In the genomic region with DNA sequence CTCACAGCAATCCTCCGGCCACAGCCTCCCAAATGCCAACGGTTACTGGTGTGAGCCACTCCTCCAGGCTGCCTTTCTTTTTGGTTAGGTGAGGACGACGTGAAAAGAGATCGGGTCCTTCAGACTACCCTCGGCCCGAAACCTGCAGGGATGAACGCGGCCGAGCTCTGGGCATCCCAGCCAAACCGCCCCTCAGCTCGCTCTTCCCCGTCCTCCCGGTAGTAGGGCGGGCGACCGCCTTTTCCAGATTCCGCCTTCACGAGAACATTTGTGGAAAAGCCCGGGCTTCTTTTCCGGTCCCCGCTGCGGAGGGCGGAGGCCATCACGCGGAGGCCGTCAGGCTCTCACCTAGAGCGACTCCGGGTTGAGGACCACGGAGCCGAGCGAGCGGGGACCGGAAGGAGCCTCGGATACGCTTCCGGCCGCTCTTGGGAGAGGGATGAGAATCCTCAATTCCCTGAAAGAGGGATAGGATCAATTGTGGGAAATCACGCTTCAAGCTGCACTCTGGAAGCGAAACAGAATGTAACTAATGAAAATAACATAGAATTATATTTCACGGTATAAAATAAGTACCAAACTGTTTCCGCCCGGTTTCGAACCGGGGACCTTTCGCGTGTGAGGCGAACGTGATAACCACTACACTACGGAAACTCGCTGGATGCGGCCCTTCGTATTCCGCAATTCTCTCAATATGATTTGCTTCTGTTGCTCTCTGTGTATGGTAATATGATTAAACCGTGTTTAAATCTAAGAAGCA, we compare ENCODE assay signal across 8 mouse cellular contexts. TPM values are rescaled to one million over a fixed set of nuclear protein-coding genes. Genes with fewer than 3 reads are reported as not detected.
DNase-seq lines count a peak whose midpoint lies in the region; ATAC-seq and TF ChIP-seq lines count a peak whose summit lies in the region.

No protein-coding gene starts in this region.

- H3K9ac ChIP-seq in heart, embryonic 11.5 days (ENCODE audit: low read depth, low read length) = peak overlapping the region; percentile 94
- peak overlapping the region; percentile 83 for H3K9ac ChIP-seq in kidney, embryonic 16.5 days (replicated peaks; ENCODE audit: low read length)
- peak overlapping the region; percentile 72 for H3K9ac ChIP-seq in liver, adult 2 months (ENCODE audit: low read depth, low read length)

- TF ChIP-seq CTCF in liver, adult 2 months (IDR thresholded peaks at IDR 0.05; ENCODE audit: low read depth, low read length) = no peak

- H3K27me3 ChIP-seq in heart, embryonic 11.5 days (ENCODE audit: control insufficient read depth, insufficient read depth, low read length) = no peaks in the 10 kb centered on the region
- H3K27me3 ChIP-seq in kidney, embryonic 16.5 days (ENCODE audit: insufficient read depth, low read length) = no peaks in the 10 kb centered on the region
- no peaks in the 10 kb centered on the region for H3K27me3 ChIP-seq in liver, adult 2 months (ENCODE audit: control insufficient read depth, insufficient read depth, low read length)

- no peaks in the 10 kb centered on the region for H3K9me3 ChIP-seq in heart, embryonic 11.5 days (replicated peaks; ENCODE audit: control insufficient read depth, low read length)
- no peaks in the 10 kb centered on the region for H3K9me3 ChIP-seq in kidney, embryonic 16.5 days (ENCODE audit: low read length)

- no peaks in the 10 kb centered on the region for H3K36me3 ChIP-seq in heart, embryonic 11.5 days (ENCODE audit: control insufficient read depth, insufficient read depth, low read length)
- H3K36me3 ChIP-seq in kidney, embryonic 16.5 days (ENCODE audit: insufficient read depth, low read length) = no peaks in the 10 kb centered on the region
- no peaks in the 10 kb centered on the region for H3K36me3 ChIP-seq in liver, adult 2 months (ENCODE audit: control insufficient read depth, insufficient read depth, low read length)

- peak; percentile 90 for DNase-seq in 3134 (ENCODE audit: extremely low read depth, insufficient read length, low spot score)
- DNase-seq in adrenal gland, postnatal 4 days (ENCODE audit: low spot score in 2 of 2) = peak; percentile 72 to 76
- DNase-seq in liver, adult 2 months (ENCODE audit: extremely low read depth, low read depth, low spot score) = peak; percentile 84
- DNase-seq in spleen, postnatal 36 days (ENCODE audit: low spot score in 2 of 2) = peak; percentile 84 to 92

- H3K4me3 ChIP-seq in heart, embryonic 11.5 days (ENCODE audit: low read depth, low read length) = peak overlapping the region; percentile 75
- peak overlapping the region; percentile 85 for H3K4me3 ChIP-seq in kidney, embryonic 16.5 days (ENCODE audit: low read length)
- H3K4me3 ChIP-seq in liver, adult 2 months (ENCODE audit: insufficient read depth, low read depth, low read length) = peak overlapping the region; percentile 87

- peak overlapping the region; percentile 97 for H3K27ac ChIP-seq in heart, embryonic 11.5 days (ENCODE audit: low read depth, low read length)
- peak overlapping the region; percentile 97 for H3K27ac ChIP-seq in kidney, embryonic 16.5 days (ENCODE audit: low read length)
- H3K27ac ChIP-seq in liver, adult 2 months (replicated peaks; ENCODE audit: insufficient read depth, low read depth, low read length) = peak overlapping the region; percentile 63

- no peaks in the 10 kb centered on the region for H3K79me2 ChIP-seq in liver, adult 2 months (ENCODE audit: control insufficient read depth, insufficient read depth, low read length)

- under 1% methylated on average over 55 of the region's 55 CpGs for WGBS in heart, embryonic 11.5 days (ENCODE audit: insufficient replicate concordance)
- under 1% methylated on average over 55 of the region's 55 CpGs for WGBS in kidney, embryonic 16.5 days
- under 1% methylated on average over 55 of the region's 55 CpGs for WGBS in liver, adult 2 months

- H3K4me2 ChIP-seq in heart, embryonic 11.5 days = peak overlapping the region; percentile 65
- H3K4me2 ChIP-seq in kidney, embryonic 16.5 days (replicated peaks; ENCODE audit: low read depth, low read length) = peak overlapping the region; percentile 83

- H3K4me1 ChIP-seq in heart, embryonic 11.5 days (ENCODE audit: control insufficient read depth, insufficient read depth, low read length) = peaks cover 8% of the 10 kb centered on the region; the same call in 1 of the 2 replicates
- H3K4me1 ChIP-seq in kidney, embryonic 16.5 days (ENCODE audit: insufficient read depth, low read length) = peaks cover 14% of the 10 kb centered on the region
- H3K4me1 ChIP-seq in liver, adult 2 months (ENCODE audit: control insufficient read depth, insufficient read depth, low read length) = peaks cover 2% of the 10 kb centered on the region; the same call in 1 of the 2 replicates

- ATAC-seq in erythroblast, adult 5-6 weeks (replicated peaks; ENCODE audit: low FRiP score, poor library complexity, severe bottlenecking) = peak; percentile 81
- peak; percentile 91 for ATAC-seq in heart, embryonic 11.5 days (replicated peaks; ENCODE audit: insufficient number of reproducible peaks, low FRiP score, low TSS enrichment)
- ATAC-seq in kidney, embryonic 16.5 days (ENCODE audit: low FRiP score, low TSS enrichment) = peak; percentile 95
- peak; percentile 81 for ATAC-seq in monocyte, adult 5-6 weeks (replicated peaks; ENCODE audit: insufficient number of reproducible peaks, low FRiP score, low TSS enrichment, poor library complexity, severe bottlenecking)

- TF ChIP-seq POLR2A in liver, adult 2 months (IDR thresholded peaks at IDR 0.05; ENCODE audit: extremely low read depth, insufficient read depth, low read length) = peak; percentile 32; the same call in 1 of the 2 replicates

RNA-seq across cellular contexts. Expression of a gene that starts 20.0 kb away (rescaled TPM):
- total RNA-seq in adrenal gland, postnatal 4 days (2021) = under 1 TPM; 0.20 to 0.87 TPM
- total RNA-seq in erythroblast, adult 5-6 weeks (2015; ENCODE audit: low replicate concordance) = 4.2 and 4.4 TPM in 2 replicates
- total RNA-seq in erythroblast, adult 5-6 weeks (2017; ENCODE audit: low replicate concordance) = 6.5 and 15.5 TPM in 2 replicates
- polyA plus RNA-seq in heart, embryonic 11.5 days (2014; fragmentation: Nextera tagmentation; extraction: Ambion mirVana) = 0.97 and 1.7 TPM in 2 replicates
- polyA plus RNA-seq in kidney, embryonic 16.5 days (2015; fragmentation: Nextera tagmentation; extraction: Ambion mirVana) = 0.08 and 0.11 TPM in 2 replicates
- total RNA-seq in liver, adult 2 months (2014; rRNA removed) = not detected in 2 replicates
- not detected in 2 replicates for polyA plus RNA-seq in liver, adult 2 months (2012; rRNA removed)
- total RNA-seq in monocyte, adult 5-6 weeks (2017) = not detected in 3 replicates

RNA-seq across cellular contexts. Expression of a gene that starts 22.1 kb away (rescaled TPM):
- total RNA-seq in adrenal gland, postnatal 4 days (2021) = 1 to 10 TPM; 7.9 to 8.9 TPM
- 1.7 and 1.9 TPM in 2 replicates for total RNA-seq in erythroblast, adult 5-6 weeks (2015; ENCODE audit: low replicate concordance)
- 1.4 and 1.7 TPM in 2 replicates for total RNA-seq in erythroblast, adult 5-6 weeks (2017; ENCODE audit: low replicate concordance)
- polyA plus RNA-seq in heart, embryonic 11.5 days (2014; fragmentation: Nextera tagmentation; extraction: Ambion mirVana) = 8.9 and 9.8 TPM in 2 replicates
- polyA plus RNA-seq in kidney, embryonic 16.5 days (2015; fragmentation: Nextera tagmentation; extraction: Ambion mirVana) = 13.7 and 14.6 TPM in 2 replicates
- 3.5 and 3.7 TPM in 2 replicates for total RNA-seq in liver, adult 2 months (2014; rRNA removed)
- 2.1 TPM in 2 replicates for polyA plus RNA-seq in liver, adult 2 months (2012; rRNA removed)
- total RNA-seq in monocyte, adult 5-6 weeks (2017) = 12.1 to 15.9 TPM (median 13.2 TPM) in 3 replicates

RNA-seq across cellular contexts. Expression of a gene that starts 42.9 kb away (rescaled TPM):
- under 1 TPM in 1 of 2 experiments, not detected in 1; 0.17 TPM for total RNA-seq in adrenal gland, postnatal 4 days (2021)
- not detected in 2 replicates for total RNA-seq in erythroblast, adult 5-6 weeks (2015; ENCODE audit: low replicate concordance)
- total RNA-seq in erythroblast, adult 5-6 weeks (2017; ENCODE audit: low replicate concordance) = not detected in 2 replicates
- 0.59 and 0.80 TPM in 2 replicates for polyA plus RNA-seq in heart, embryonic 11.5 days (2014; fragmentation: Nextera tagmentation; extraction: Ambion mirVana)
- 0.50 and 0.54 TPM in 2 replicates for polyA plus RNA-seq in kidney, embryonic 16.5 days (2015; fragmentation: Nextera tagmentation; extraction: Ambion mirVana)
- total RNA-seq in liver, adult 2 months (2014; rRNA removed) = not detected in 2 replicates
- not detected in 2 replicates for polyA plus RNA-seq in liver, adult 2 months (2012; rRNA removed)
- not detected in 3 replicates for total RNA-seq in monocyte, adult 5-6 weeks (2017)

Comparison
In these comparisons a context has a peak if more than half of its experiments do, and no peak if none do; other contexts are left out.
1. Peak in every context shown above with its lines: DNase-seq, ATAC-seq, H3K4me3 ChIP-seq and H3K27ac ChIP-seq.